Mouse (Mus musculus) neural tube, embryonic 12.5 days (tissue): ENCODE results near the gene Sphk2. TPM values are rescaled to one million over a fixed set of nuclear protein-coding genes. Genes with fewer than 3 reads are reported as not detected.

Experiments
- ATAC-seq: fragments of 200-750 bp; cut with Nextera tagmentation; 2 replicates; pipeline ENCODE4 v1.8.0; 2017; ENCODE audit warnings: low read depth, mild to moderate bottlenecking, moderate TSS enrichment, moderate library complexity; ENCODE audit not compliant: low FRiP score
- H3K27ac ChIP-seq: fragments of 300-500 bp; sonication (generic); 2 replicates; pipeline ENCODE4 v1.5.1; 2016
- H3K27me3 ChIP-seq: fragments of 300-500 bp; sonication (generic); replicated peaks from 2 replicates; pipeline ENCODE4 v1.6.1; 2016; ENCODE audit warnings: mild to moderate bottlenecking
- H3K36me3 ChIP-seq: fragments of 300-500 bp; sonication (generic); 2 replicates; pipeline ENCODE4 v1.6.1; 2016; ENCODE audit warnings: mild to moderate bottlenecking
- H3K4me1 ChIP-seq: fragments of 300-500 bp; sonication (generic); 2 replicates; pipeline ENCODE4 v1.6.1; 2016
- H3K4me2 ChIP-seq: fragments of 300-500 bp; sonication (generic); replicated peaks from 2 replicates; pipeline ENCODE4 v1.6.1; 2016; ENCODE audit warnings: mild to moderate bottlenecking
- H3K4me3 ChIP-seq: fragments of 300-500 bp; sonication (generic); 2 replicates; pipeline ENCODE4 v1.5.1; 2016
- H3K9ac ChIP-seq: fragments of 300-500 bp; sonication (generic); 2 replicates; pipeline ENCODE4 v1.6.1; 2016; ENCODE audit warnings: mild to moderate bottlenecking
- H3K9me3 ChIP-seq: fragments of 300-500 bp; sonication (generic); 2 replicates; pipeline ENCODE4 v1.6.1; 2016; ENCODE audit warnings: mild to moderate bottlenecking
- WGBS: fragments of 180-500 bp; shearing (Covaris S2); methylation state at CpG from one replicate; pipeline ENCODE4 v1.1.7; 2016; 5-methylcytosine and 5-hydroxymethylcytosine counted together
- polyA plus RNA-seq: library from polyadenylated mRNA; unstranded; fragments of >200 nt; fragmentation: Nextera tagmentation; extraction: Ambion mirVana; gene quantifications from 2 replicates; pipeline ENCODE4 v1.2.1, GENCODE M21; 2016

The Sphk2 gene
- polyA plus RNA-seq, 1 experiment from 2014 or later, result 29.0 TPM

- Histone ChIP-seq H3K4me2 (peak overlapping the region; percentile 20; the same call in 1 of the 2 replicates), H3K27ac (no peak overlapping the region), H3K4me3 (no peak overlapping the region), H3K9ac (no peak overlapping the region), H3K4me1 (no peaks in the 10 kb centered on the region), H3K27me3 (no peaks in the 10 kb centered on the region; the same call in 1 of the 2 replicates), H3K36me3 (no peaks in the 10 kb centered on the region), H3K9me3 (no peaks in the 10 kb centered on the region)
- WGBS, result 40% methylated on average over 19 of the region's 19 CpGs
- ATAC-seq, result no peak
These were observed 24.5 kb upstream of the Sphk2 start for GRCm38 (mm10) chr7:45742338-45742737.

- H3K9ac ChIP-seq, result no peak overlapping the region
- no peak overlapping the region for H3K27ac ChIP-seq
- H3K9me3 ChIP-seq, result no peaks in the 10 kb centered on the region
- H3K4me2 ChIP-seq, result peak overlapping the region; percentile 20; the same call in 1 of the 2 replicates
- no peaks in the 10 kb centered on the region for H3K4me1 ChIP-seq
- no peaks in the 10 kb centered on the region for H3K36me3 ChIP-seq
- no peak overlapping the region for H3K4me3 ChIP-seq
- no peaks in the 10 kb centered on the region; the same call in 1 of the 2 replicates for H3K27me3 ChIP-seq
- ATAC-seq, result no peak
- 36% methylated on average over 11 of the region's 11 CpGs for WGBS
These were observed 24.0 kb upstream of the Sphk2 start for GRCm38 (mm10) chr7:45741777-45742176.

DNA sequence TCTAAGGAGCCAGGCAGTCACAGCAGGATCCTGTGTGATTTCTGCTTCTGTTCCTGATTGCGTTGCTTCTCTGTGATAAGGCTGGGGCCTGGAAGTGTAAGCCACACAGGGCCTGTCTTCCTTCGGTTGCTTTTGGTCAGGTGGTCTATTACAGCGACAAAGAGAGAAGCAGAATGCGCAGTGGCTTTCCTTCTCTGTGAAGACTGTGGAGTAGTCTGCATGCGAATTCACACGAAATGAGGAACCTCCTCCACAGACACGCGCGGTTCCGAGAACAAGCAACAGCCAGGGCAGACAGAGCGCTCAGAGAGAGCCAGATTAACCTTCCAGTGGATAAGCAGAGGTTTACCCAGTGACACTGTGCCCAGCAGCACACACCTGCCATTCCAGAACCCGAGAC is 23.5 kb upstream of the Sphk2 start:
- H3K4me1 ChIP-seq, result no peaks in the 10 kb centered on the region
- H3K36me3 ChIP-seq, result no peaks in the 10 kb centered on the region
- H3K27me3 ChIP-seq, result no peaks in the 10 kb centered on the region; the same call in 1 of the 2 replicates
- H3K9me3 ChIP-seq, result no peaks in the 10 kb centered on the region
- no peak overlapping the region for H3K9ac ChIP-seq
- WGBS, result 87% methylated on average over 12 of the region's 12 CpGs
- no peak overlapping the region for H3K27ac ChIP-seq
- no peak for ATAC-seq
- no peak overlapping the region for H3K4me2 ChIP-seq
- no peak overlapping the region for H3K4me3 ChIP-seq

DNA sequence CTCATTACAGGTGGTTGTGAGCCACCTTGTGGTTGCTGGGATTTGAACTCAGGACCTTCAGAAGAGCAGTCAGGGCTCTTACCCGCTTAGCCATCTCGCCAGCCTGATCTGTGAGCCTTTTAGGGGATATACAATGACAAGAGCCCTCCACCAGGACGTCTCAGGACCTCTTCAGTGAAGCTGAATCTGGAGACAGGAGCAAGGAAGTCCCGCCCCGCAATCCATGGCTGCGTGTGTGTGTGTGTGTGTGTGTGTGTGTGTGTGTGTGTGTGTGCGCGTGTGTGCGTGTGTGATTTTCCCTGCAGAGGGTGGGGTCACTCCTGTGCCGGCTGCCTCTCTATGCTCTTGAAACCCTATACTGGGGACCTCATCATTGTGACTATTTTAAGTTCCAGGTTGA is 22.0 kb upstream of the Sphk2 start:
- Histone ChIP-seq H3K9me3 (no peaks in the 10 kb centered on the region), H3K4me3 (no peak overlapping the region), H3K36me3 (no peaks in the 10 kb centered on the region), H3K9ac (no peak overlapping the region), H3K27ac (no peak overlapping the region), H3K4me1 (no peaks in the 10 kb centered on the region), H3K4me2 (no peak overlapping the region), H3K27me3 (no peaks in the 10 kb centered on the region; the same call in 1 of the 2 replicates)
- ATAC-seq, result no peak
- WGBS, result 69% methylated on average over 10 of the region's 10 CpGs

DNA sequence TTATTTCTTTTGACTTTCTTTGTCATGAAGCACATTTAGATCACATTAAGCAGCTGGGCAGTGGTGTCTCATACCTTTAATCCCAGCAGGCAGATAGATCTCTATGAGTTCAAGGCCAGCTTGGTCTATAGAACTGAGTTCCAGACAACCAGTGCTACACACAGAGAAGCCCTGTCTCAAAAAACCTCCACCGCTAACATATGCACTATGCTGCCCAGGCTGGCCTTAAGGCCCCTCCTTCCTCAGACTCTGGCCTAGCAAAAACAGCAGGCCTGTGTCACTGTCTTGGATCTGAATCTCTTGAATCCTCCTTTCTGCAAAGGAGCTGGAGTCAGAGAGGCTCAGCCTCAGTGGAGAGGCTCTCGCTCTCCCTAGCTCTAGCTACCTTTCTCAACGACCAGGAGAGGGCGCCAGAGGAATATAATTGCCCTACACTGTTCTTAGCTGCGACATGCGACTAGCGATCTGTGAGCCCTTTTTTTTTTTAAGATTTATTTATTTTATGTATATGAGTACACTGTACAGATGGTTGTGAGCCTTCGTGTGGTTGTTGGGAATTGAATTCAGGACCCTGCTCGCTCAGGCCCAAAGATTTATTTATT is 21.5 kb upstream of the Sphk2 start:
- peak; percentile 78 for ATAC-seq
- Histone ChIP-seq H3K4me2 (no peak overlapping the region), H3K36me3 (no peaks in the 10 kb centered on the region), H3K4me1 (no peaks in the 10 kb centered on the region), H3K27ac (no peak overlapping the region), H3K9ac (no peak overlapping the region), H3K9me3 (no peaks in the 10 kb centered on the region), H3K4me3 (no peak overlapping the region), H3K27me3 (no peaks in the 10 kb centered on the region; the same call in 1 of the 2 replicates)
- 7% methylated on average over 9 of the region's 9 CpGs for WGBS

- no peak overlapping the region for H3K4me3 ChIP-seq
- WGBS, result 85% methylated on average over 5 of the region's 5 CpGs
- no peaks in the 10 kb centered on the region for H3K27me3 ChIP-seq
- 0 out of 2 replicates have a peak overlapping the region, but pooled peaks have one; percentile 4 for H3K9ac ChIP-seq
- 0 out of 2 replicates have a peak, but pooled peaks cover 5% of the 10 kb centered on the region for H3K4me1 ChIP-seq
- H3K4me2 ChIP-seq, result no peak overlapping the region
- no peaks in the 10 kb centered on the region for H3K9me3 ChIP-seq
- H3K27ac ChIP-seq, result no peak overlapping the region
- peaks cover 8% of the 10 kb centered on the region; the same call in 1 of the 2 replicates for H3K36me3 ChIP-seq
- ATAC-seq, result no peak
These were observed 15.7 kb upstream of the Sphk2 start for GRCm38 (mm10) chr7:45733477-45733876.

DNA sequence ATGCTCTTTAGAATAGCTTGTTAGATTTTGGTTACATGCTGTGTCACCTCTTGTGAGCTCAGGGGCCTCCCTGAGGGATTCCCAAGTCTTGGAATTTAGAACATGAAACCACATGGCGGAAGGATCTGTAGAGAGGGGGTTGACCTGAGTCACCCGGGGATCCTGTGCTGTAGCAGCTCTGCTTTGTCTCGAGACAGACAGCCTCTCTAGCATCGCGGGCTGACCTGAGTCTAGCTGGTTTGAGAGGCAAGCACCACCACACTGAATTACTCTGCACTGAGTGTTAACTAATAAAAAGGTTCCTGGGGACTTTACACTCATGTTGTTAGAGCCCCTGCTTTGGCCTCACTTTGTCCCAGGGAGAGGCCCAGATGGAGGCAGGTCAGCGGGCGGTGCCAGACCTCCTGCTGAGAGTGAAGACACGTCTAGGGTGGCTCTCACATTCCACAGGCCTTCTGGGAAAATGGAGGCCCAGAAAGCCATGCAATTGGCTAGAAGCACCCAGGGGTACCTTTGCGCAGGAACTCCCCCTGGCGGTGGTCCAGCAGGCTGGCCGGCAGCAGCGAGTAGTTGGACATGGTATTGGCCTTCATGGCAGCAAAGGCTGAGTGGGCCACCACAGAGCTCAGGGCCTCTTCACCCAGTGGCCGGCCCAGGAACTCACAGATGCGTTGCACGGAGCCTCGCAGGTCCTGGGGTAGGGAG is 13.1 kb upstream of the Sphk2 start:
- H3K4me1 ChIP-seq, result 0 out of 2 replicates have a peak, but pooled peaks cover 5% of the 10 kb centered on the region
- no peak overlapping the region for H3K4me3 ChIP-seq
- peaks cover 26% of the 10 kb centered on the region for H3K36me3 ChIP-seq
- WGBS, result 12% methylated on average over 16 of the region's 16 CpGs
- no peak overlapping the region for H3K27ac ChIP-seq
- H3K4me2 ChIP-seq, result 0 out of 2 replicates have a peak overlapping the region, but pooled peaks have one; percentile 9
- H3K9ac ChIP-seq, result no peak overlapping the region
- H3K27me3 ChIP-seq, result no peaks in the 10 kb centered on the region
- no peak for ATAC-seq
- H3K9me3 ChIP-seq, result no peaks in the 10 kb centered on the region

DNA sequence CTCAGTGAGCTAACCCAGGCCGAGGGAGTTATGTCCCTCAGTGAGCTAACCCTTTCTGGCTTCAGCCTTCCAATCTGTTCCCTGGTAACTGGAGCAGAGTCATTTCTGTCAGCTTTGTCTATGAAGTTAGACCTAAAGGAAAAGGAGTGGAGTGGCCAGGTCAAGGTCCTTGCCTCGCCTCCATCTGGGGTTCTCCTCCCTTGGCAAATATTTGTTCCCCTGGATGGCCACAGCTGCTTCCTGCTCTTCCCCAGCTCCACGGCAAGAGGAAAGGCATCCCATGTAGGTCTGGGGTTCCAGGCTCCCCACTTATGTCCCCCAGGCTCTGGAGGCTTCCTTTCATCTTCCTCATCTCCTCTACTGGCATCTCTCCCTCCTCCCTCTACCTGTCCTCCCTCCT is 9.8 kb upstream of the Sphk2 start:
- peaks cover 59% of the 10 kb centered on the region for H3K36me3 ChIP-seq
- no peak for ATAC-seq
- H3K9ac ChIP-seq, result no peak overlapping the region
- H3K4me2 ChIP-seq, result no peak overlapping the region
- WGBS, result 82% methylated on average over 3 of the region's 3 CpGs
- H3K27ac ChIP-seq, result no peak overlapping the region
- no peaks in the 10 kb centered on the region for H3K9me3 ChIP-seq
- H3K27me3 ChIP-seq, result no peaks in the 10 kb centered on the region
- H3K4me1 ChIP-seq, result 0 out of 2 replicates have a peak, but pooled peaks cover 5% of the 10 kb centered on the region
- no peak overlapping the region for H3K4me3 ChIP-seq

DNA sequence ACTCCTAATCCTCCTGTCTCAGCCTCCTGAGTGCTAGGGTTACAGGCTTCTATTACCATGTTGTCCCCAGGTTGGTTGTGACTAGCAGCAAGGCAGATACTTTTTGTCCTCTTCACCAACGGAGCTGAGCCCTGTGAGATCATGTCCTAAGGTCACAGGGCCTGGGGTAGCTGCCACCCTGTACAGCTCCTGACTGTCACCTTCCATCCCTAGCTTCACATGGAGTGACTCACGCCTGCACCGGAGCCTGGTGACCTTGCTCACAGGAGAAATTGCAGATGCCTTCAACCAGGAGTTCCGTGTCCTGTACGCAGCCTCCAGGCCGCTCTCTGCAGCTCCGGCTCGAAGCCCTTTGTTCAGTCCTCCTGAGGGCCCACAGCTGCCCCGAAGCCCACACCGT is 8.6 kb upstream of the Sphk2 start:
- Histone ChIP-seq H3K27ac (no peak overlapping the region), H3K4me3 (no peak overlapping the region), H3K4me2 (no peak overlapping the region), H3K4me1 (0 out of 2 replicates have a peak, but pooled peaks cover 5% of the 10 kb centered on the region), H3K9ac (no peak overlapping the region), H3K27me3 (no peaks in the 10 kb centered on the region), H3K36me3 (peaks cover 71% of the 10 kb centered on the region), H3K9me3 (no peaks in the 10 kb centered on the region)
- no peak for ATAC-seq
- 94% methylated on average over 10 of the region's 10 CpGs for WGBS

GRCm38 (mm10) chr7:45725713-45726112 is 7.9 kb upstream of the Sphk2 start, which contains the start of gene Spaca4:
Gene Spaca4 (minus strand): TSS chr7:45725813.
- no peaks in the 10 kb centered on the region for H3K4me1 ChIP-seq
- H3K27ac ChIP-seq, result no peak within 1 kb of the TSS
- H3K36me3 ChIP-seq, result peaks cover 78% of the 10 kb centered on the region
- H3K9me3 ChIP-seq, result no peaks in the 10 kb centered on the region
- no peaks in the 10 kb centered on the region for H3K27me3 ChIP-seq
- no peak for ATAC-seq
- H3K9ac ChIP-seq, result no peak within 1 kb of the TSS
- 95% methylated on average over 11 of the region's 11 CpGs for WGBS
- no peak within 1 kb of the TSS for H3K4me2 ChIP-seq
- H3K4me3 ChIP-seq, result no peak within 1 kb of the TSS; the same call in 1 of the 2 replicates

DNA sequence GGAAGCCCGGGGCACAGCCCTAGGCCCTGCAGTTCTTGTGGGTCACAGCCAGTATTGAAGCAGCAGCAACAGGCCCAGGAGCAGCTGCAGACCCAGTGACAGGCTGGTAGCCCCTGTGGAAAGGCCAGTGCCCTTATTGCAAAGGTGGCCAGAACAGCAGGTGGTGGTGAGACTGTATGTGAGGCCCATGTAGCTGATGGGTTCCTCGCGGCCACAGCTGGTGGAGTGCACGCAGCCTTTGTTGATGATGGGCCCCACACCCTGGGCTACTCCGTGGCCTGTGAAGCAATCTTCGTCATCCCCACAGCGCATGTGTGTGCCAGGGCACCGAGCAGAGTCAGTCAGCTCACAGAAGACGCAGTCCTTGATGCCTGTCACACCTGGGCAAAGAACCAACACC is 7.3 kb upstream of the Sphk2 start:
- WGBS, result 92% methylated on average over 9 of the region's 9 CpGs
- no peak for ATAC-seq
- H3K4me3 ChIP-seq, result no peak overlapping the region; the same call in 1 of the 2 replicates

GRCm38 (mm10) chr7:45723781-45724180 is 6.0 kb upstream of the Sphk2 start:
- Histone ChIP-seq H3K9me3 (no peaks in the 10 kb centered on the region), H3K4me3 (no peak overlapping the region), H3K36me3 (peaks cover 87% of the 10 kb centered on the region), H3K27ac (no peak overlapping the region), H3K4me2 (no peak overlapping the region), H3K4me1 (peaks cover 13% of the 10 kb centered on the region), H3K27me3 (no peaks in the 10 kb centered on the region), H3K9ac (no peak overlapping the region)
- 96% methylated on average over 14 of the region's 14 CpGs for WGBS
- no peak for ATAC-seq

More for the DNA sequence above, 7.3 kb upstream of the Sphk2 start:
- H3K36me3 ChIP-seq, result peaks cover 84% of the 10 kb centered on the region
- no peak overlapping the region for H3K4me2 ChIP-seq
- H3K27me3 ChIP-seq, result no peaks in the 10 kb centered on the region
- H3K9ac ChIP-seq, result no peak overlapping the region
- no peaks in the 10 kb centered on the region for H3K9me3 ChIP-seq
- H3K4me1 ChIP-seq, result 0 out of 2 replicates have a peak, but pooled peaks cover under 1% of the 10 kb centered on the region
- no peak overlapping the region for H3K27ac ChIP-seq
